Mouse (Mus musculus): ENCODE measurements at regions not wholly inside any gene's neighbourhood (a gene's known extent, or its start where the extent isn't known, plus 50 kb on each side); places are given as distances from the start of the nearest gene placed in this dataset.

DNA sequence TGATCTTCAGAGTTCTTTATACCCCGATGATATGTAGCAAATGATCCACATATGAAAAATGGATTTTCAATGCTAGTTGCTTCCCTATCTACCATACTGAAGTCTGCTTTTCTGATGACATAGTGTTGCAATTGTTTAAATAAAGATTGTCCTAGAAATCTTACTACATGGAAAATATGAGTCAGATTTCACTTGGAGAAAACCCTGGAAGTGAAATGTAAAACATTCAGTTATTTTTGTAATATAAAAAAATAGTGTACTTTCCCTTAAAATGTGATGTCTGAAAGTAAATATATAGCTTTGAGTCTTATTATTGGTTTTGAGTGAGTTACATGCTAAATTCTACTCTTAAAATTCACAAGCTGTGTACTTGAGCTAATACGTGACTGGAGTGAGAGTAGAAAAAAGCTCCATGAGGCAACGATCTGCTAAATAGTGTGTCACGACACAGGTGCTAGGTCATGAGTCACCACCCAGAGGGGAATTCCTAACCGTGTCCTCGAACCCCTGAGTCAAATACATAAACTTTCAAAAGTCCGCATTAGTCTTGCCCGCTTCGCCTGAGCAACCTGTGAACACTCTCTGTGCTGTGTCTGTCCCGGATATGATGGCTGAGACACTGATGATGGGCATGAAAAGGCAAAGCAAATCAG lies 430.5 kb downstream of the Hsfy2 start:
- DNase-seq (ENCODE audit: low spot score in 2 of 2): no peak

DNA sequence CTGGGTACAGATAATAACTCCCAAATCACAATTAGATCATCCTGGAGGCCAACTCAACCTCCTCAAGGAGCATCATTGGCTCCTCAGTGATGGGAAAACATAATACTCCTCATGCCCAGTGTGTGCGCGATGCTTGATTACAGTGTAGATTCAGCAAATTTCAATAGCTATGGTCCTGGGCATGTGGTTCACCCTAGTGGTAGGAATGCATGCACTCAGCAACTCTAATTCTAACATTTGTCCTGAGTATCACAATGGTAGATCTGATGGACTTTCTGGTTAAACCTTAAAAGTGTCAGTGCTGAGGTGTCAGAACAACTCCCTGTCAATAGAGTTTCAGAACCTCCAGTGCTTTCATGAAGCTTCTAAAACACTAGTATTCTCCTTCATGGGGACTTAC lies 442.0 kb downstream of the Hsfy2 start:
- no peak for DNase-seq (ENCODE audit: low spot score in 2 of 2)

- DNase-seq (ENCODE audit: low spot score in 2 of 2): no peak
Observed at GRCm38 (mm10) chr1:56183503-56184198, 453.6 kb downstream of the Hsfy2 start.

GRCm38 (mm10) chr1:56179206-56179985 lies 457.8 kb downstream of the Hsfy2 start:
- DNase-seq (ENCODE audit: low spot score in 2 of 2): no peak

DNA sequence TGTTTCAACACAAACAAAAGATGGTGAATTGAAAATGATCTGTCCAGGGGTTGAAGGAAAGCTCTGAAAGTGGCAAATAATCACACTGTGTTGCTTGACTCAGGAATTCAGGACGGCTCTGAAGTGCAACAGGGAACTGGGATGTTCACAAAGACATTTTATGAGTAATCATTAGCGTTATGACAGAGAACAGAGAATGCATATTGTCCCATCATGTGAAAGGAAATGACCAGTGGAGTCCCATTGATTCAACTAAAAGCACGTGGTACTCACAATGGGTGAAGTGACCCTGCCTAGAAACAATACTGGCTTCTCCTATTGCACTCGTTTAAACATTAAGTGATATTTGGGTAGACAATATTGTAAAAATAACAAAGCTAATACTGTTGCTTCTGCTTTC lies 466.1 kb downstream of the Hsfy2 start:
- no peak for DNase-seq (ENCODE audit: low spot score in 2 of 2)

DNA sequence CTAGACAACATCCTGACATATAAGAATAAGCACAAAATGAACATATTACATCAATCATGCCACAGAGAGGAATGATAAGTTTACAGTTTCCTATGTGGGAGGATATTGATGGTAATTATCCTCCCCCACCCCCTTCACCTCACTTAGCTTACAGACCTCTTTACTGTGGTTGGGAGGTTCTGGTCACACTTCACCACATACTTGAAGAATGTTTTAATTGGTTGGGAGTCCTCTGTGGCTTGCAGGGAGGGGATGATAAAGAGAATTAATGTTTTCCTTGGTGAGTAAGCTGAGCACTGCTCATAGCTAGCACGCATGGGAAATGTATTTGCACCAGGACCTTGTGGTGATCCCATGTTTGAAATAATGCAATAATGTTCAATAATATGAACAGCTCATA lies 468.5 kb downstream of the Hsfy2 start:
- no peak for DNase-seq (ENCODE audit: low spot score in 2 of 2)

DNA sequence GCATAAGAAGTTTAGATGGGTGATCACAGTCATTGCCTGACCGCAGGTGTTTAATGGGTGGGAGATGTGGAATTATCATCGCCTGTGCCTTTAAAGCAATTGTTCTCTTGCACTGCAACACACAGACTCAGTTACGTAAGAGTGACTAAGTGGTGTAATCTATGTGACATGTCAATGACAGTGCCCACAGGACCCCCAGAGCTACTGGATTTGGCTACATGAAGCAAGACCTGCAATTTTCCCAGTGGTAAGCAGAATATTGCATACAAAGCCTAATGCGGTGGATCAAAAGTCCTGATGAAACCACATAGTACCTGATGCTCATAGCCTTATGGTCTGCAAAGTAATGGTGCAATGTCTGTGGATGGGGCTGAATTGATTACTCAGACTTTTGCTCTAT lies 469.2 kb downstream of the Hsfy2 start:
- no peak for DNase-seq (ENCODE audit: low spot score in 2 of 2)

DNA sequence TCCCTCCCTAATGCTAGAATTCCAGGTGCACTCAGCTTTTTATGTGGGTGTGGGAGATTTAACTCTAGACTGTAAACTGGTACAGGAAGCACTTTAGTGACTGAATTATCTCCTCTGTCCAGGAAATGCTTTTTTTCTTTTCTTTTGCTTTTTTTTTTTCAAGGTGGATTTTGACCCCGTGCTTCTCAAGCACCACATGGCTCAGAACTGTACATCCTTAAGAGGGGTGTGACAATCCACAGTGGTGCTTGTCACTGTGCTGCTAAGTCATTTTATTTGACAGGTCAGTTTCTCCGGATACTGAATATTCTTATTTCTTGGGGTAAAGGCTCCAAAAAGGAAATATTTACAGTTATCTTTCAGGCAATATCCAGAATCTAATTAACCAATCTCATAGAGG lies 472.0 kb downstream of the Hsfy2 start:
- no peak for DNase-seq (ENCODE audit: low spot score in 2 of 2)

DNA sequence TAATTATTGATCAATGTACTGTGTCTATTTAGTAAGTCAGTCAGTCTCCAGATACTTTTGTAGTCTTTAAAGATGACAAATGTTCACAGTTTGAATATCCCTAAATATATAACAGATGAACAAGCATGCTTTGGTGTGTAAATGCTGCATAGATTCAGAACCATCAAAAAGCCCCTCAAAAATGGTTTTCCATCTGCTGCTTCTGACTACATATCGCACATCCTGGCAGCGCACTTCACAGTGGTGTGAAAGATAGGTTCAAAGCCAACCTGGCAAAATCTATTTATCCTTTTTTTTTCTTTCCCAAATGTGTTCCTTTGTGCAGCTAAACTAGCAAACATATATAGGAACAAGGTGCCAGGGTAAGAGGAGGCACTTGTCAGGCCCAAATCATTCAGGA lies 472.9 kb downstream of the Hsfy2 start:
- DNase-seq (ENCODE audit: low spot score in 2 of 2): no peak

DNA sequence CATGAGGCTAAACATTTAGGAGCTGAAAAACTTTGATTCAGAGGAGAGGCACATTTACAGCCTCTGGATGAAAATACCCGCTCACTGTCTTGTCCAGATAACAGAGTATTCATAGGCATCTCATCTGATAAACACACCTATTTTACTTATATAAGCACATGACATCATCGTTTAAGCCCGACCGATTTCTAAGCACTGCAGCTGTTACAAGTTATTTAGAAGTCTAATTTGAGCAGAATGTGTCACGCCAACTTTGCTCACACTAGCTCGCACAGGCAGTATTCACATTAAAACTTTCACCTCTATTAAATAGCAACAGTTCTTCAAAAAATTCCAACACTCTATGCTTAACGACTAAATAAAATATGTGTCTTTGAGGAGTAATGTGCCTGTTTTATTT lies 506.3 kb downstream of the Hsfy2 start:
- peak; percentile 2 to 9 for DNase-seq (ENCODE audit: low spot score in 2 of 2)

GRCm38 (mm10) chr1:56089254-56089834 lies 547.9 kb downstream of the Hsfy2 start:
- DNase-seq (ENCODE audit: low spot score in 2 of 2): peak; percentile 76 to 78

GRCm38 (mm10) chr1:56088357-56088756 lies 548.9 kb downstream of the Hsfy2 start:
- no peak for DNase-seq (ENCODE audit: low spot score in 2 of 2)

GRCm38 (mm10) chr1:56076757-56077156 lies 560.5 kb downstream of the Hsfy2 start:
- DNase-seq (ENCODE audit: low spot score in 2 of 2): no peak

DNA sequence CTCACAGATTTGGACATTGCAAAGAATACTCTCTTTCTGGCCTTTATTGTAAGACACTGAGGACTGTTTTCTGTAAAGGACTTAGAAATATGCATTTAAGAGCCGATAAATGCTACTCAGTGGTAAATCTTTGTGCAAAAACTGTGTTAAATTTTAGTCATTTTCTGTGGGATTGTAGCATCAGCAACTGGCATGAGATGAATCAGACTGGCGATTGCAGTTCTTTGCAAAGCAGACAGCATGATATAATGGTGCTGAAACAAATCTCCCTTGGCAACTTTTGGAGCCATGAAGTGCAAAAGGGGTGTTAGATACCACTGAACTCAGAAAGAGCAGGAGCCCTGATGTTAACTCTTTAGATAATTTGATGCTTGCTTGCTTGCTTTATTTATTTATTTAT lies 565.0 kb downstream of the Hsfy2 start:
- no peak for DNase-seq (ENCODE audit: low spot score in 2 of 2)

DNA sequence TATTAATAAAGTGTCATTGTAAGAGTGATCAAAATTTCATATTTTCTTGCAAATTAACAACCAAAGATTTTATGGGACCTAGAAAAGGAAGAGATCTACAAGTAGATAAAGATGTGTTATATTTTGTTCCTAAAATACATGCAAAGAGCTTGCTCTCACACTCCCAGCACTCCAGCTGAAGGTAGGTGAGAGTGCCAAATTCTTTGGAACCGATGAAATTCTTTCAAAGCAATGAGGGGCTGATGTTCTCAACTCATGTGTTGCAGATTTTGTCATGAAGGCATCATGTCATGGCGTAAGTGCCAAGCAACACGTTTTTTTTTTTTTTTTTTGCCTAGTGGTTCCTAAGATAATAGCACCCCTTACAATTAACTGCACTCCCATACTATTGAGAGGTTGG lies 573.8 kb downstream of the Hsfy2 start:
- no peak for DNase-seq (ENCODE audit: low spot score in 2 of 2)
